Mouse (Mus musculus) T-helper 17 cell (primary cell): ENCODE results near the gene Pex12.

Source experiments
- in situ Hi-C, 2 experiments: fragments of 300-600 bp; cut with MboI, MseI; formaldehyde crosslinking; loops; 1 replicate in 1 of 2; 2 replicates in 1 of 2; pipeline ENCODE4 v1.15.1; 2025; ENCODE audit warnings: high pct_unique_total_duplicates in 2 of 2

Gene Pex12

GRCm38 (mm10) chr11:83302526-83303251 is at the start of gene Pex12:
Gene Pex12, minus strand, starts transcription at chr11:83302586.
- in situ Hi-C loops = no loop called here

- in situ Hi-C loops = no loop called here
Observed at GRCm38 (mm10) chr11:83341716-83342245, 39.4 kb upstream of the Pex12 start.

GRCm38 (mm10) chr11:83339705-83340104 is 37.3 kb upstream of the Pex12 start:
- in situ Hi-C loops = loop anchor here in 1 of 2 experiments (5.0 kb wide), 1 partner anchor 48 kb away; no protein-coding TSS in a partner anchor

GRCm38 (mm10) chr11:83335826-83336225 is 33.4 kb upstream of the Pex12 start:
- in situ Hi-C loops = loop anchor here in 1 of 2 experiments (5.0 kb wide), 1 partner anchor 51 kb away; no protein-coding TSS in a partner anchor

GRCm38 (mm10) chr11:83327427-83327826 is 25.0 kb upstream of the Pex12 start:
- in situ Hi-C loops = loop anchor here in 1 of 2 experiments (5.0 to 10.0 kb wide), 2 partner anchors 95 to 167 kb away; no protein-coding TSS in a partner anchor

GRCm38 (mm10) chr11:83326692-83327091 is 24.3 kb upstream of the Pex12 start:
- in situ Hi-C loops = loop anchor here in 1 of 2 experiments (5.0 to 10.0 kb wide), 2 partner anchors 96 to 168 kb away; no protein-coding TSS in a partner anchor

GRCm38 (mm10) chr11:83319048-83319447 is 16.7 kb upstream of the Pex12 start:
- in situ Hi-C loops = no loop called here

GRCm38 (mm10) chr11:83312471-83312870 is 10.1 kb upstream of the Pex12 start:
- in situ Hi-C loops = no loop called here

GRCm38 (mm10) chr11:83306700-83307253 is 4.4 kb upstream of the Pex12 start:
- in situ Hi-C loops = no loop called here

GRCm38 (mm10) chr11:83304485-83304884 is 2.1 kb upstream of the Pex12 start:
- in situ Hi-C loops = no loop called here

- in situ Hi-C loops = no loop called here
Observed at GRCm38 (mm10) chr11:83303751-83304150, 1.4 kb upstream of the Pex12 start.

- in situ Hi-C loops = no loop called here
Observed at GRCm38 (mm10) chr11:83302124-83302523, 262 bp downstream of the Pex12 start.

GRCm38 (mm10) chr11:83301431-83301831 is 955 bp downstream of the Pex12 start:
- in situ Hi-C loops = no loop called here

GRCm38 (mm10) chr11:83299724-83300123 is 2.7 kb downstream of the Pex12 start:
- in situ Hi-C loops = no loop called here

GRCm38 (mm10) chr11:83298225-83299195 is 3.9 kb downstream of the Pex12 start, which contains the start of gene Ap2b1:
Gene Ap2b1, plus strand, starts transcription at chr11:83299024.
- in situ Hi-C loops = no loop called here

- in situ Hi-C loops = no loop called here
Observed at GRCm38 (mm10) chr11:83297816-83298215, 4.6 kb downstream of the Pex12 start.

- in situ Hi-C loops = no loop called here
Observed at GRCm38 (mm10) chr11:83294133-83294532, 8.3 kb downstream of the Pex12 start.

- in situ Hi-C loops = no loop called here
Observed at GRCm38 (mm10) chr11:83293182-83293581, 9.2 kb downstream of the Pex12 start.

GRCm38 (mm10) chr11:83292251-83292587 is 10.2 kb downstream of the Pex12 start:
- in situ Hi-C loops = no loop called here

GRCm38 (mm10) chr11:83291375-83292250 is 10.8 kb downstream of the Pex12 start:
- in situ Hi-C loops = no loop called here
